ENCODE assay signal across 21 mouse cellular contexts in genomic region chr16:11305531-11305930, GRCm38 (mm10). TPM values are rescaled to one million over a fixed set of nuclear protein-coding genes. Genes with fewer than 3 reads are reported as not detected.
"Had no signal": no experiment of that assay in that cellular context is flagged by ENCODE, and none has a peak within 500 bp of the region (broad histone marks: within the 10 kb centered on the region; RNA-seq: fewer than 3 reads in every experiment).

No protein-coding gene starts in this region.

- H3K4me2 ChIP-seq: neural tube, embryonic 13.5 days; neural tube, embryonic 15.5 days; stomach, embryonic 15.5 days had no signal

- H3K9ac ChIP-seq: neural tube, embryonic 13.5 days; neural tube, embryonic 15.5 days; stomach, embryonic 15.5 days had no signal

- DNase-seq: retina, postnatal 1 day; right cerebral cortex, adult 18-20 months; right cerebral cortex, postnatal 14 days; right cerebral cortex, postnatal 25 days; right cerebral cortex, postnatal 4 days; spleen, adult 18-20 months; thymus, adult 18-20 months; thymus, adult 2 months; thymus, postnatal 14 days; thymus, postnatal 25 days; thymus, postnatal 36 days; thymus, postnatal 4 days had no signal

- H3K4me3 ChIP-seq: neural tube, embryonic 13.5 days; neural tube, embryonic 15.5 days; stomach, embryonic 15.5 days had no signal

- H3K9me3 ChIP-seq: neural tube, embryonic 13.5 days; neural tube, embryonic 15.5 days; stomach, embryonic 15.5 days had no signal

- H3K27ac ChIP-seq: neural tube, embryonic 13.5 days; neural tube, embryonic 15.5 days; stomach, embryonic 15.5 days; stomach, postnatal 0 days had no signal

- H3K27me3 ChIP-seq: neural tube, embryonic 13.5 days; neural tube, embryonic 15.5 days; stomach, embryonic 15.5 days had no signal

- H3K4me1 ChIP-seq: neural tube, embryonic 13.5 days; neural tube, embryonic 15.5 days; stomach, embryonic 15.5 days had no signal

- H3K36me3 ChIP-seq: neural tube, embryonic 13.5 days; neural tube, embryonic 15.5 days; stomach, embryonic 15.5 days had no signal

RNA-seq across cellular contexts. Expression of gene Tnfrsf17, which starts 8.1 kb away (rescaled TPM):
- total RNA-seq: neutrophil, adult 5-6 weeks had no signal
- polyA plus RNA-seq: neural tube, embryonic 14.5 days; stomach, embryonic 14.5 days; stomach, embryonic 15.5 days; stomach, embryonic 16.5 days; testis, adult 2 months had no signal
